Mouse (Mus musculus): ENCODE measurements around the gene AL732309.1. TPM values are rescaled to one million over a fixed set of nuclear protein-coding genes. Genes with fewer than 3 reads are reported as not detected.

AL732309.1 gene
- total and polyA plus RNA-seq, 3 experiments, result 4.8 to 11.5 TPM; not detected in 1

GRCm38 (mm10) chr2:25211121-25211670 lies 35.5 kb downstream of the AL732309.1 start, which contains the start of gene Nelfb:
Gene Nelfb (minus strand): TSS chr2:25211489.
- H3K27me3 ChIP-seq (ENCODE audit: control insufficient read depth in 1 of 2, insufficient read depth in 2 of 2, low read length in 2 of 2), result no peaks in the 10 kb centered on the region
- peak; percentile 76; the same call in 1 of the 2 replicates for TF ChIP-seq MAX (IDR thresholded peaks at IDR 0.05; ENCODE audit: low read length)
- TF ChIP-seq CTCF (IDR thresholded peaks at IDR 0.05 in 2 of 3, conservative IDR thresholded peaks at IDR 0.05 in 1 of 3; ENCODE audit: control insufficient read depth in 1 of 3, insufficient read depth in 1 of 3, low read depth in 2 of 3, low read length in 3 of 3, poor library complexity in 1 of 3, severe bottlenecking in 1 of 3), result 0 out of 6 replicates have a peak, but pooled peaks of 1 of the 3 experiments have one; percentile 1
- peak; percentile 83 to 96 for TF ChIP-seq POLR2A (IDR thresholded peaks at IDR 0.05; ENCODE audit: control insufficient read depth in 1 of 2, insufficient read depth in 1 of 2, low read depth in 1 of 2, low read length in 2 of 2, poor library complexity in 1 of 2)
- no peak for TF ChIP-seq ETS1 (IDR thresholded peaks at IDR 0.05; ENCODE audit: low read depth, low read length)
- TF ChIP-seq ZMIZ1 (IDR thresholded peaks at IDR 0.05; ENCODE audit: low read depth, low read length), result peak; percentile 85
- TF ChIP-seq HCFC1 (IDR thresholded peaks at IDR 0.05; ENCODE audit: low read depth, low read length), result peak; percentile 94
- TF ChIP-seq E2F4 (IDR thresholded peaks at IDR 0.05; ENCODE audit: borderline replicate concordance, low read depth, low read length), result peak; percentile 65; the same call in 1 of the 2 replicates
- TF ChIP-seq BHLHE40 (IDR thresholded peaks at IDR 0.05; ENCODE audit: borderline replicate concordance, low read depth, low read length), result peak; percentile 67
- TF ChIP-seq KAT2A (conservative IDR thresholded peaks at IDR 0.05; ENCODE audit: low read depth, low read length), result peak; percentile 68; the same call in 1 of the 2 replicates
- no peak for TF ChIP-seq ZC3H11A (IDR thresholded peaks at IDR 0.05; ENCODE audit: low read depth, low read length)
- TF ChIP-seq TCF12 (IDR thresholded peaks at IDR 0.05; ENCODE audit: low read depth, low read length), result peak; percentile 72
- TF ChIP-seq USF1 (IDR thresholded peaks at IDR 0.05; ENCODE audit: low read depth, low read length), result no peak
- no peak for TF ChIP-seq RAD21 (IDR thresholded peaks at IDR 0.05; ENCODE audit: low read depth, low read length)
- peak; percentile 58 for TF ChIP-seq MYC (IDR thresholded peaks at IDR 0.05; ENCODE audit: low read depth, low read length)
- TF ChIP-seq ELF1 (IDR thresholded peaks at IDR 0.05; ENCODE audit: low read depth, low read length), result peak; percentile 91
- TF ChIP-seq RCOR1 (IDR thresholded peaks at IDR 0.05; ENCODE audit: low read depth, low read length), result no peak
- no peak for TF ChIP-seq UBTF (IDR thresholded peaks at IDR 0.05; ENCODE audit: borderline replicate concordance, insufficient read depth, low read depth, low read length)
- TF ChIP-seq NRF1 (IDR thresholded peaks at IDR 0.05; ENCODE audit: insufficient read depth, low read depth, low read length, poor library complexity, severe bottlenecking), result peak; percentile 38; the same call in 1 of the 2 replicates
- TF ChIP-seq CHD2 (IDR thresholded peaks at IDR 0.05; ENCODE audit: low read length), result no peak
- TF ChIP-seq NELFE (IDR thresholded peaks at IDR 0.05; ENCODE audit: low read depth, low read length), result peak; percentile 84
- peak; percentile 90; the same call in 1 of the 2 replicates for TF ChIP-seq MXI1 (IDR thresholded peaks at IDR 0.05; ENCODE audit: low read depth, low read length)
- no peak for TF ChIP-seq ZKSCAN1 (IDR thresholded peaks at IDR 0.05; ENCODE audit: low read depth, low read length)
- TF ChIP-seq SIN3A (IDR thresholded peaks at IDR 0.05; ENCODE audit: low read length), result peak; percentile 86
- no peak for TF ChIP-seq USF2 (IDR thresholded peaks at IDR 0.05; ENCODE audit: borderline replicate concordance in 1 of 2, insufficient read depth in 1 of 2, low read depth in 1 of 2, low read length in 2 of 2)
- TF ChIP-seq POLR2AphosphoS2 (IDR thresholded peaks at IDR 0.05; ENCODE audit: low read length), result peak; percentile 56; the same call in 1 of the 2 replicates
- peak; percentile 13; the same call in 1 of the 2 replicates for TF ChIP-seq SMC3 (IDR thresholded peaks at IDR 0.05; ENCODE audit: low read depth, low read length)
- peak; percentile 58; the same call in 1 of the 2 replicates for TF ChIP-seq GABPA (IDR thresholded peaks at IDR 0.05; ENCODE audit: low read depth, low read length)
- peak; percentile 82 for TF ChIP-seq MAZ (IDR thresholded peaks at IDR 0.05; ENCODE audit: low read depth, low read length)
- no peak for TF ChIP-seq JUND (IDR thresholded peaks at IDR 0.05; ENCODE audit: low read depth, low read length)
- TF ChIP-seq TBP (IDR thresholded peaks at IDR 0.05; ENCODE audit: low read depth, low read length), result peak; percentile 72
- peaks cover 2 to 11% of the 10 kb centered on the region in 2 experiments; a peak in 3 of 4 replicates for H3K36me3 ChIP-seq (ENCODE audit: control insufficient read depth in 1 of 2, insufficient read depth in 2 of 2, low read length in 2 of 2)
- DNase-seq (ENCODE audit: low read depth, low spot score), result peak; percentile 98
- H3K4me3 ChIP-seq (ENCODE audit: control insufficient read depth in 1 of 2, insufficient read depth in 1 of 2, low read depth in 2 of 2, low read length in 2 of 2), result peak within 1 kb of the TSS; percentile 69 to 97
- H3K9ac ChIP-seq (ENCODE audit: control insufficient read depth, low read depth, low read length, poor library complexity, severe bottlenecking), result peak within 1 kb of the TSS; percentile 93
- peaks cover 6 to 17% of the 10 kb centered on the region in 2 experiments for H3K4me1 ChIP-seq (ENCODE audit: control insufficient read depth in 1 of 2, insufficient read depth in 2 of 2, low read length in 2 of 2)
- peak within 1 kb of the TSS; percentile 76 for H3K27ac ChIP-seq (ENCODE audit: control insufficient read depth, low read depth, low read length)
- H3K79me2 ChIP-seq (ENCODE audit: control insufficient read depth, insufficient read depth, low read length, poor library complexity), result peaks cover 21% of the 10 kb centered on the region
- no peaks in the 10 kb centered on the region for H3K9me3 ChIP-seq (replicated peaks; ENCODE audit: insufficient read depth, low read length)
